Mouse (Mus musculus): ENCODE measurements around the gene Dnmt3a.

DNA sequence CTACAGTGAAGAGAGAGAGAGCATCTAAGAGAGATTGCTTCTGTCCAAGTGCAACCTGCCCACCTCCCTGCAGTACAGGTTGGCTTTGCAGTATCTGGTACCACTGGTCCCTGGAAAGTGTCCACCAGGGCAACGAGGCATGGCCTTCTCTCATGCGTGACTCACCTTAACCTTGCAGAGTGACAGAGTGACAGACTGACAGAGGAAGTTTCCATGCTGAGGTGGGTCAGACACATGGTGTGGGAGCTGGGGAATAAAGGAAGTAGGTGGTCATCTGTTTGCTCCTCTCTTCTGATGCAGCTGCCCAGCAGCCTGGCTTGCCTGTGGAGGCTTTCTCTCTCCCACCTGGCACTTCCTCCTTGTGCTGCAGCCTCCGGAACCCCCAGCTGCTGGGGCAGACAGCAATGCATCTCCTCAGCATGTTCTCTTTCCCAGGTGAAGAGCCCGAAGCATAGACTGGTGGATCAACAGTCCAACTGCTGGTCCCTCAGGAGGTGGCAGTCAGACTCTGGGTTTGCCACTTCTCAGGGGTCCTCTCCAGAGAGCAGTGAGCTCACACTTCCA is 55.9 kb downstream of the Dnmt3a start:
- TF ChIP-seq CTCF (IDR thresholded peaks at IDR 0.05) (no peak), EP300 (IDR thresholded peaks at IDR 0.05) (no peak)

Measured in lung, postnatal 0 days (tissue).